Mouse (Mus musculus): ENCODE data around the gene Pbsn. TPM values are rescaled to one million over a fixed set of nuclear protein-coding genes. Genes with fewer than 3 reads are reported as not detected.
A peak's percentile ranks its signal among the peaks of the same experiment; 100 is the strongest.
"Not testable (repeated sequence)": the region's sequence is repeated elsewhere in the genome, so short reads cannot be mapped to it uniquely, and the experiment has no call there.

The Pbsn gene
- total RNA-seq (2021), result not detected
- long read RNA-seq, experiment 1, result 0 reads
- long read RNA-seq, experiment 2, result 0 reads

- no peak for DNase-seq (ENCODE audit: low spot score)
Measured at GRCm38 (mm10) chrX:77853523-77853922, at the start of gene Pbsn. Gene Pbsn, minus strand, starts transcription at chrX:77853623.

GRCm38 (mm10) chrX:77880033-77880432 lies 26.6 kb upstream of the Pbsn start:
- DNase-seq (ENCODE audit: low spot score), result not testable (repeated sequence)

- DNase-seq (ENCODE audit: low spot score), result not testable (repeated sequence)
Measured at GRCm38 (mm10) chrX:77864458-77864857, 11.0 kb upstream of the Pbsn start, which contains the start of gene Gm14744. Gene Gm14744, plus strand, starts transcription at chrX:77864758.

GRCm38 (mm10) chrX:77812031-77812430 lies 41.4 kb downstream of the Pbsn start:
- DNase-seq (ENCODE audit: low spot score), result no peak

- DNase-seq (ENCODE audit: low spot score), result peak; percentile 39
Measured at GRCm38 (mm10) chrX:77810608-77811206, 42.7 kb downstream of the Pbsn start.

- peak; percentile 12 for DNase-seq (ENCODE audit: low spot score)
Measured at GRCm38 (mm10) chrX:77808602-77809001, 44.8 kb downstream of the Pbsn start.

- DNase-seq (ENCODE audit: low spot score), result no peak
Measured at GRCm38 (mm10) chrX:77802293-77802692, 51.1 kb downstream of the Pbsn start.

- no peak for DNase-seq (ENCODE audit: low spot score)
Measured at GRCm38 (mm10) chrX:77801543-77801942, 51.9 kb downstream of the Pbsn start.

- DNase-seq (ENCODE audit: low spot score), result no peak
Measured at GRCm38 (mm10) chrX:77799554-77799953, 53.9 kb downstream of the Pbsn start.

- DNase-seq (ENCODE audit: low spot score), result no peak
Measured at GRCm38 (mm10) chrX:77797801-77798200, 55.6 kb downstream of the Pbsn start.

GRCm38 (mm10) chrX:77796916-77797315 lies 56.5 kb downstream of the Pbsn start:
- no peak for DNase-seq (ENCODE audit: low spot score)

- no peak for DNase-seq (ENCODE audit: low spot score)
Measured at GRCm38 (mm10) chrX:77796238-77796835, 57.1 kb downstream of the Pbsn start, which contains the start of gene Prkx. Gene Prkx, minus strand, starts transcription at chrX:77796278.

GRCm38 (mm10) chrX:77795858-77796174 lies 57.6 kb downstream of the Pbsn start:
- DNase-seq (ENCODE audit: low spot score), result peak; percentile 84

GRCm38 (mm10) chrX:77794962-77795857 lies 58.2 kb downstream of the Pbsn start:
- DNase-seq (ENCODE audit: low spot score), result peak; percentile 9

GRCm38 (mm10) chrX:77788675-77789074 lies 64.7 kb downstream of the Pbsn start:
- DNase-seq (ENCODE audit: low spot score), result no peak

Other genes starting within 250 kb of the Pbsn start
- gene Prkx, start 57.3 kb downstream of the Pbsn start, total RNA-seq (2021), result 1 to 10 TPM; 7.6 to 7.7 TPM
- gene Gm14744, start 11.1 kb upstream of the Pbsn start, total RNA-seq (2021), result not detected
- not detected for gene 5430402E10Rik, start 71.4 kb upstream of the Pbsn start, total RNA-seq (2021)
- gene Obp1a, start 237.8 kb upstream of the Pbsn start, total RNA-seq (2021), result not detected

Measured in gastrocnemius, adult 18-20 months (tissue).